Mouse (Mus musculus): ENCODE measurements around the gene A730071L15Rik. TPM values are rescaled to one million over a fixed set of nuclear protein-coding genes. Genes with fewer than 3 reads are reported as not detected.

A730071L15Rik gene
- polyA plus RNA-seq, 1 experiment from 2014 or later, result 0.74 TPM

- 0 out of 2 replicates have a peak, but pooled peaks have one; percentile 13 for ATAC-seq
- no peak overlapping the region for H3K4me2 ChIP-seq (replicated peaks; ENCODE audit: low read depth)
- 6% methylated on average over 2 of the region's 2 CpGs for WGBS
- no peak overlapping the region for H3K9ac ChIP-seq (ENCODE audit: low read depth, low read length)
- no peaks in the 10 kb centered on the region for H3K27me3 ChIP-seq (replicated peaks; ENCODE audit: control insufficient read depth, insufficient read depth, low read length)
- H3K4me3 ChIP-seq (ENCODE audit: low read depth, low read length), result no peak overlapping the region
- H3K27ac ChIP-seq (ENCODE audit: low read depth, low read length), result no peak overlapping the region
- peak; percentile 97 for TF ChIP-seq CTCF (IDR thresholded peaks at IDR 0.05; ENCODE audit: low read depth)
- H3K4me1 ChIP-seq (replicated peaks; ENCODE audit: control insufficient read depth, insufficient read depth, low read length), result peaks cover 3% of the 10 kb centered on the region; the same call in 1 of the 2 replicates
- no peaks in the 10 kb centered on the region for H3K9me3 ChIP-seq (ENCODE audit: control insufficient read depth)
- peaks cover 6% of the 10 kb centered on the region; the same call in 1 of the 2 replicates for H3K36me3 ChIP-seq (ENCODE audit: control insufficient read depth, insufficient read depth)
Observed at GRCm38 (mm10) chr11:6187878-6188277, 12.0 kb upstream of the A730071L15Rik start.

DNA sequence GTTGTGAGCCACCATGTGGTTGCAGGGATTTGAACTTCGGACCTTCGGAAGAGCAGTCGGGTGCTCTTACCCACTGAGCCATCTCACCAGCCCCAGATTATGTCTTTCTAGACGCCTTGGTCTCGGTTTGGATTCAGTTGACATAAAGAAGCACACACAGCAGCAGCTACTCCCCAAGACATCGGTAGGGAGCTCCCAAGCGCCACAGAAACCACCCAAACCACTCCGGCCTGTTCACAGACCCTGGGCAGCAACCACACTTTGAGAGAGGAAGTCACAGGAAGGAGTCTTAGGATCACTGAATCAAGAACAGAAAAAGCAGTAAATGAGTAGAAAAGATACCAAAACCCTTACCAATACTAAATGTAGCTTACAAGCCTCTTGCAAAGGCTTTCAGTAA, 3.0 kb upstream of the A730071L15Rik start:
- Histone ChIP-seq H3K4me1 (replicated peaks; ENCODE audit: control insufficient read depth, insufficient read depth, low read length) (no peaks in the 10 kb centered on the region), H3K27ac (ENCODE audit: low read depth, low read length) (no peak overlapping the region), H3K36me3 (ENCODE audit: control insufficient read depth, insufficient read depth) (peaks cover 5% of the 10 kb centered on the region; the same call in 1 of the 2 replicates), H3K4me3 (ENCODE audit: low read depth, low read length) (no peak overlapping the region), H3K9ac (ENCODE audit: low read depth, low read length) (no peak overlapping the region), H3K9me3 (ENCODE audit: control insufficient read depth) (no peaks in the 10 kb centered on the region), H3K4me2 (replicated peaks; ENCODE audit: low read depth) (no peak overlapping the region), H3K27me3 (replicated peaks; ENCODE audit: control insufficient read depth, insufficient read depth, low read length) (no peaks in the 10 kb centered on the region)
- WGBS, result 75% methylated on average over 8 of the region's 8 CpGs
- no peak for TF ChIP-seq CTCF (IDR thresholded peaks at IDR 0.05; ENCODE audit: low read depth)
- ATAC-seq, result no peak

- Histone ChIP-seq H3K27me3 (replicated peaks; ENCODE audit: control insufficient read depth, insufficient read depth, low read length) (no peaks in the 10 kb centered on the region), H3K4me3 (ENCODE audit: low read depth, low read length) (0 out of 2 replicates have a peak overlapping the region, but pooled peaks have one; percentile 93), H3K9me3 (ENCODE audit: control insufficient read depth) (no peaks in the 10 kb centered on the region), H3K4me2 (replicated peaks; ENCODE audit: low read depth) (peak overlapping the region; percentile 95), H3K36me3 (ENCODE audit: control insufficient read depth, insufficient read depth) (no peaks in the 10 kb centered on the region), H3K9ac (ENCODE audit: low read depth, low read length) (no peak overlapping the region), H3K27ac (ENCODE audit: low read depth, low read length) (no peak overlapping the region; the same call in 1 of the 2 replicates), H3K4me1 (replicated peaks; ENCODE audit: control insufficient read depth, insufficient read depth, low read length) (no peaks in the 10 kb centered on the region)
- no peak for TF ChIP-seq CTCF (IDR thresholded peaks at IDR 0.05; ENCODE audit: low read depth)
- WGBS, result 70% methylated on average over 4 of the region's 4 CpGs
- ATAC-seq, result no peak
Observed at GRCm38 (mm10) chr11:6198449-6198848, 1.4 kb upstream of the A730071L15Rik start.

DNA sequence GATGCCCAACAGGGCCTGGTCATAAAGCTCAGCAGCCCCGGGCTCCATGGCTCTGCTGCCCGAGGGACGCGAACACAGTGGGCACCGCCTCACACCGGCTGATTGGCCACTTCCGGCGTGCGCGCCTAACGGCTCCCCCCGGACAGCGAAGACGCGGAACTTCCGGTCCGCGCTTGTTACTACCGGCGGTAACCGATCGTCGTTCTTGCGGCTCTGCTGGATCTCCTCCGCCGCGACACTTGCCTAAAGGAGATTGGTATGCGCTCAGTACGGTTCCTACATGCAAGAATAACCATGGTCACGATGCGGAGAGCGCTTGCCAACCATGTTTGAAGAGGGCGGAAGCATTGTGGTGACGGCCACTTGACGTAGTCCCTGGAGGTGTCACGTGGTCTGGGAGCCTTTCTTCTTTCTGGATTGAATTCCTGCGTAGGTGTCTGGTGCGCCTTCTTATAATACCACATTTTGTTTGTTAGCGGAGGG, 299 bp downstream of the A730071L15Rik start, which contains the start of gene Nudcd3:
TSS of gene Nudcd3 (minus strand) at position 329 of the 483 bp plus-strand sequence.
- no peaks in the 10 kb centered on the region for H3K4me1 ChIP-seq (replicated peaks; ENCODE audit: control insufficient read depth, insufficient read depth, low read length)
- H3K9ac ChIP-seq (ENCODE audit: low read depth, low read length), result peak within 1 kb of the TSS; percentile 74
- no peaks in the 10 kb centered on the region for H3K27me3 ChIP-seq (replicated peaks; ENCODE audit: control insufficient read depth, insufficient read depth, low read length)
- H3K4me3 ChIP-seq (ENCODE audit: low read depth, low read length), result peak within 1 kb of the TSS; percentile 93
- WGBS, result under 1% methylated on average over 39 of the region's 39 CpGs
- TF ChIP-seq CTCF (IDR thresholded peaks at IDR 0.05; ENCODE audit: low read depth), result no peak
- no peaks in the 10 kb centered on the region for H3K36me3 ChIP-seq (ENCODE audit: control insufficient read depth, insufficient read depth)
- H3K4me2 ChIP-seq (replicated peaks; ENCODE audit: low read depth), result peak within 1 kb of the TSS; percentile 95
- H3K9me3 ChIP-seq (ENCODE audit: control insufficient read depth), result no peaks in the 10 kb centered on the region
- ATAC-seq, result peak; percentile 96
- peak within 1 kb of the TSS; percentile 94 for H3K27ac ChIP-seq (ENCODE audit: low read depth, low read length)

DNA sequence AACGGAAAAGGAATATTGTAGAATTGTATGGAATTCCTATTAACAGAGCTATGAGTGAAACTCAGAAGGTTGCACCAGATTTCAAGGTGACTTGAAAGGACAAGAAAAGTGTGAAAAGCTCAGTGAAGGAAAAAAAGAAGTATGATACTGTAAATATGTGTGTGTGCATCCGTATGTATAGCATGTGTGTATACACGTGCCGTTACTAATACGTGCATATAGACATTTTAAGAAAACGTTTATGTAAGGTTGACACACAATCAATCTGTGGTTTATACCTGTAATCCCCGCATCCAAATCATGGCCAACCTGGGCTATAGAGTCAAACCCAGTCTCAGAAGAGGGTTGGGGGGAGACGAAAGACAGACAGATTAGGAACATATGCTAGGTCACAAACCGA, 741 bp downstream of the A730071L15Rik start:
- peak overlapping the region; percentile 74; the same call in 1 of the 2 replicates for H3K9ac ChIP-seq (ENCODE audit: low read depth, low read length)
- no peaks in the 10 kb centered on the region for H3K9me3 ChIP-seq (ENCODE audit: control insufficient read depth)
- H3K27me3 ChIP-seq (replicated peaks; ENCODE audit: control insufficient read depth, insufficient read depth, low read length), result no peaks in the 10 kb centered on the region
- peak overlapping the region; percentile 94 for H3K27ac ChIP-seq (ENCODE audit: low read depth, low read length)
- no peaks in the 10 kb centered on the region for H3K4me1 ChIP-seq (replicated peaks; ENCODE audit: control insufficient read depth, insufficient read depth, low read length)
- peak overlapping the region; percentile 95 for H3K4me2 ChIP-seq (replicated peaks; ENCODE audit: low read depth)
- ATAC-seq, result no peak
- no peaks in the 10 kb centered on the region for H3K36me3 ChIP-seq (ENCODE audit: control insufficient read depth, insufficient read depth)
- TF ChIP-seq CTCF (IDR thresholded peaks at IDR 0.05; ENCODE audit: low read depth), result no peak
- H3K4me3 ChIP-seq (ENCODE audit: low read depth, low read length), result peak overlapping the region; percentile 93
- 23% methylated on average over 9 of the region's 9 CpGs for WGBS

- Histone ChIP-seq H3K36me3 (ENCODE audit: control insufficient read depth, insufficient read depth) (peaks cover 14% of the 10 kb centered on the region), H3K9ac (ENCODE audit: low read depth, low read length) (no peak overlapping the region), H3K4me1 (replicated peaks; ENCODE audit: control insufficient read depth, insufficient read depth, low read length) (no peaks in the 10 kb centered on the region), H3K27me3 (replicated peaks; ENCODE audit: control insufficient read depth, insufficient read depth, low read length) (no peaks in the 10 kb centered on the region), H3K4me3 (ENCODE audit: low read depth, low read length) (no peak overlapping the region), H3K4me2 (replicated peaks; ENCODE audit: low read depth) (no peak overlapping the region), H3K9me3 (ENCODE audit: control insufficient read depth) (no peaks in the 10 kb centered on the region), H3K27ac (ENCODE audit: low read depth, low read length) (no peak overlapping the region)
- no peak for TF ChIP-seq CTCF (IDR thresholded peaks at IDR 0.05; ENCODE audit: low read depth)
- ATAC-seq, result no peak
- 84% methylated on average over 2 of the region's 2 CpGs for WGBS
Observed at GRCm38 (mm10) chr11:6207090-6207489, 7.3 kb downstream of the A730071L15Rik start.
